Mouse (Mus musculus) ES-E14 (cell line): Measurements from ENCODE around the gene Cylc1.

ENCODE experiments used
- CHD2 ChIP-seq: IDR thresholded peaks from 2 replicates; pipeline ENCODE4 v1.6.1; 2014; ENCODE audit warnings: mild to moderate bottlenecking, low read depth, low read length, inconsistent platforms
- HCFC1 ChIP-seq: IDR thresholded peaks from 2 replicates; pipeline ENCODE4 v1.6.1; 2012; ENCODE audit warnings: low read length, inconsistent platforms, borderline replicate concordance; ENCODE audit not compliant: insufficient read depth
- MAFK ChIP-seq: IDR thresholded peaks from 2 replicates; pipeline ENCODE4 v1.6.1; 2014; ENCODE audit warnings: mild to moderate bottlenecking, low read depth, low read length, inconsistent platforms; ENCODE audit not compliant: insufficient read depth
- ZC3H11A ChIP-seq: IDR thresholded peaks from 2 replicates; pipeline ENCODE4 v1.6.1; 2012; ENCODE audit warnings: low read depth, mild to moderate bottlenecking, inconsistent platforms, low read length, borderline replicate concordance
- ZNF384 ChIP-seq: IDR thresholded peaks from 2 replicates; pipeline ENCODE4 v1.6.1; 2012; ENCODE audit warnings: low read depth, low read length, inconsistent platforms

GRCm38 (mm10) chrX:111110118-111110517, at the start of gene Cylc1:
- no peak for TF ChIP-seq CHD2
- no peak for TF ChIP-seq HCFC1
- no peak for TF ChIP-seq MAFK
- TF ChIP-seq ZNF384: no peak
- no peak for TF ChIP-seq ZC3H11A
